Mouse (Mus musculus) CD4-positive helper T cell, adult 2 months (primary cell): ENCODE measurements around the gene Gm29776.
A peak's percentile ranks its signal among the peaks of the same experiment; 100 is the strongest.

Experiments
- DNase-seq: peaks from one replicate; pipeline ENCODE4 v3.0.0-alpha.2; 2012; ENCODE audit warnings: low read depth, missing footprints, low spot score

Gene Gm29776

GRCm38 (mm10) chr14:54698733-54699132 is at the start of gene Gm29776:
Gene Gm29776 (minus strand): TSS chr14:54698833.
- no peak for DNase-seq

- no peak for DNase-seq
Measured at GRCm38 (mm10) chr14:54746038-54746437, 47.4 kb upstream of the Gm29776 start.

DNA sequence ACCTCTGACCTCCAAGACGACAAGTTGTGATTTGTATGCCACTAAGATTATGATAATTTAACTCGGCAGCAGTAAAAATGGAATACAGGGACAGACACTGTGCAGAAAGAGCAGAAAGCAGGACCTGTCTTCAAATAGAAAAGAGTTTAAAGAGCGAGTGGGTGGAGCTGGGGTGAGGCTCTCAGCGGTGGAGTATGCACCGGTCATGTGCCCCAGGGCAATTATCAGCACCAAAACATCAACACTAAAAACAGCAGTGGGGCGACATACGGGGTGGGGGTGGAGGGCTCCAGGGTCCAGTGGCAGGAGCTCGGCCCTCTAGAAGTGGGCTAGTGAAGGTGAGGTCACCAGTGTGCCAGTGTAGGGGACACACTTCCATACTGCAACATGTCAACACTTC is 45.8 kb upstream of the Gm29776 start:
- DNase-seq = no peak

DNA sequence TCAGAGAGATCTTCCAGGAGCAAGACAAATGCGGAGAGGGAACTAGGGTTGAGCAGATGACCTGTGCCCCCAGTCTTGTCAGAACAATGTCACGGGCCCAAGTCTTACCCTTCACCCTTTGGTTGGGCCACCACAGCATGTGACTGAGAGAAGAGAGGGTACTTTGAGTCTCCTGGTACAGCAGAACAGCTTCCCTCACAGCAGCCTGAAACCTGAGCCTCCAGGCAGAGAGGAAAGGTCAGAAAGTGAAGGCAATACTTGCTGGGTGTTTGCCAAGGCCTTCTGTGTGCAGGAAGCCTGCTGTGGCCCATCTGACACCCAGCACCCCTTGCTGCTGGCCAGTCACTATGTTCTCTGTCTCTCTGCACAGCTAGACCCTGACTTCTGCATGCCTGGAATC is 43.7 kb upstream of the Gm29776 start:
- DNase-seq = no peak

- DNase-seq = no peak
Measured at GRCm38 (mm10) chr14:54741721-54742120, 43.1 kb upstream of the Gm29776 start.

DNA sequence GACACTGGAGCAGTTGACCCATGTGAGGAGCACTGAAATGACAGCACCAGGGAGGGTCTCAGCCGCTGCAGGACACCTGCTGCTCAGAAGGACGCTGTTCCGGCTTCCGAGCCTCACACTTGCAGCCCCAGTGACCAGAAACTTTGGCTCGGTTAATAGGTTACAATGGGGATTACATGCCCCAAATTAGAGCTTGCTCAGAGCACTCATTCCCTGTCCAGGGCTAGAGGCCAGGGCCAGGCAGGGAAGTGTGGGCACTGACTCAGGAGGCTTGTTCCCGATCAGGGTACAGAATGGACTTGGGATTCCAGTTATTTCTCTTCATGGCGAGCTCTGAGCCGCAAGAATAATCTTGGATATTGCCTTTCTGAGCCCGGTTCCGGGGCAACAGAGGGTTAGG is 39.0 kb upstream of the Gm29776 start:
- DNase-seq = no peak

DNA sequence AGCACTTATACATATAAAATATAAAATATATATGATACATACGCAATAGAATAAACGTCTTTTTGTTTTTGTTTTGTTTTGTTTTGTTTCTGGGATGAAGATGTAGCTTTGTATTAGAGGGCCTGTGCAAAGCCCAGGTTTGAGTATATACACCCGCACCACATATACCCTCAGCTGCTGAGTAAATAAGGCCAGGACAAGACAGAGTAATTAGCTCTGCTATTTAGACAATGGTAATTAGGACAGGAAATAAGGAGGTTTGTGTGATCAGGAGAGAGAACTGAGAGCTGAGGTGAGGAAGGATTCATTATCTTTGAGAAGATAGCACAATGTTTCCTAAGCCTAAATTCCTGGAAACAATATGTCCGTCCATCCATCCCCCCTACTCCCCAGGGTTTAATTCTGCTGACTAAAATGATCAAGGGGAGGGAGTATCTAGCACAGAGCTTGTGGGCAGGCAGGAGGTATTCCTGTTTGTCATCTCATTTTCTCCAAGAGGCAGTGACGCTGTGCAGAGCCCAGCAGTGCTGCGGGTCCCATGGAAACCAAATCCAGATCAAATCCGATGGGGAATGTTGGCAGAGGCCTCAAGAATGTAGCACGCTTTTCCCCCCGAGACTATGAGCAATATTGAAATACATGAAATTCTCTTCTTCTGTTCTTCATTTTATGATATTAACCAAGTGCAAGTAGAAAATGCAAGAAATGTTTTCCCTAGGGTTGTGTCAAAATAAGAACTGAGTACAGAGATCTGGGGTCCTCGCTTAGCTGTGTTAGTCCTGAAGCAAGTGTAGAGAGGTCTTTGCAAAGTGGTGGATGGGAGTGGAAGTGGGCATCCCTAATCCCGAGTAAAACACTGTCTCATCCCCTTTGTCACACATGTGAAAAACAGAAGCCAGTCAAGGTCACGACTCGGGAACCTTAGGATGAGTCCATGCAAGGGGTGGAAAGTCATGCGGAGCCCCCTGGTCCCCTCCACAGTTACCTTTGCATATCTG is 38.2 kb upstream of the Gm29776 start:
- DNase-seq = no peak

DNA sequence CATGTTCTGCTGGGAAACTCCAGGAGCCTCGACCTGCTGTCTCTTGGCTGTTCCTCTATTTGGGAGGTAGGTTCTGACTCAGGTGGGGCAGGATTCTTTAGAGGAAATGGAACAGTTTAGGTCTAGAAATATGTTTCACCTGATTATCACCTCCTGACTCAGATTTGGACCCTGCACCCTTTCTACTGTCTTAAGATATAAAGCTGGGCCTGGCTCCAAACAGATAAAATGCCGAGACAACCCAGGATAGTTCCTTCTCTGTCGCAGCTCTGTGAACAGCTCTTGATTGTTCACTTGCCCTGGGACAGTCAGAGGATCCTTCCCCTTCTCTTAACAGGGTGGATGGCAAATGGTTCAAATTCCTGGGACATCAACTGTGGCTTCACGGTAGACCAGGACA is 36.6 kb upstream of the Gm29776 start:
- no peak for DNase-seq

GRCm38 (mm10) chr14:54734004-54734403 is 35.4 kb upstream of the Gm29776 start:
- no peak for DNase-seq

DNA sequence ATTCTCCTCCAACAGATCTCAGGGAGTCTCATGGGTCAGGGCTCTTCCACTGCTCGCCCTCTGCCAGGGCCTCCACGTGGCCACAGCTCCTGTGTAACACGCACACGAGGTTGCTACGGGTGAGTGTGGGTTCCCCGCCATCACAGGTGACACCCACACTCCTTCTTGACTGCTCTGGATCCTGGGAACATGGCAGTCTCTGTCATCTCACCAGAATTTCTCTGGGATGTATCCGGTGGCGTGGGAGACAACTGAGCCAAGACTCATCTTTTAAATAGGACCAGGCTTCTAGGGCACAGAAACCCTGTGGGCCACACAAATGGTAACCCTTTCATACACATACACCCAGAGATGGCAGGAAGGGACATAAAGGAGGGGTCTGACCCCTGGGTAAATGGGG is 33.6 kb upstream of the Gm29776 start:
- DNase-seq = no peak

- DNase-seq = no peak
Measured at GRCm38 (mm10) chr14:54730305-54730704, 31.7 kb upstream of the Gm29776 start.

DNA sequence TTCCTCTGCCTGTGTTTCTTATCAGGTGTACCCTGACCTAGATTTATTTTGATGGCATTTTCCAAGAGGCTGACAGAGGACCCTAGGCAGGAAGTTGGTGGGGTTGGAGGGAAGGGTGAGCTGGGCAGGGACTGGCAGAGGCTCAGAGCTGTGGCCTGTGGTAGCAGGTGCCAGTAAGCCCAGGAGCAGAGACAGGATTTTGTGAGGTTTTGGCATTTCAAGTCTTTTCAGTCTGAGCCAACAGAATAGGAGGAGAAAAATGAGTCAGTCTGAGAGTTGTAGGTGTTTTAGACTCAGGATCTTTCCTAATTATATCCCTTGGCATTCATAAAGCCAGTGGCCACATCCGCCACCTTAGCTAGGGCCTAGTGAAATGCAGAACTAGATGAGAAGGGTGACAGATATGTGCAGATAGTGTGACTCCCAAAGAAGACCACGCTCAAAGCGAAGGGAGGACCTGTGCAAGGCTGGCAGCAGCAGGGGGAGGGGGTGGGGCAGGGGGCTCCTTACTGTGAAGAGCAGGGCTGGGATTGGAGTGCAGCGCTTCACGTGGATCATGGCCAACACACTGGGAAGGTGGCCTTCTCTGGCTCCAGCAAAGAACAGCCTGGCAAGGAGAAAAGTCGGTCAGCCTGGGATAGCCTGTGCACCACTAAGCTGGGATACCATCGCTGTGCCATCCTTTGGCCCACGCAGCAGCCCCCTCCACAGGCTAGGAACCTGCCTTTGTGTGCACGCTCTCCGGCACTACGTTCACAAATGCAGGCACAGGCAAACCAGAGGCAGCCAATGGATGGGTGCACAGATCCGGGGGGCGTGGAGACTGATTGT is 30.4 kb upstream of the Gm29776 start:
- DNase-seq = no peak

GRCm38 (mm10) chr14:54727565-54727964 is 28.9 kb upstream of the Gm29776 start:
- no peak for DNase-seq

GRCm38 (mm10) chr14:54724049-54724448 is 25.4 kb upstream of the Gm29776 start:
- DNase-seq = no peak

- DNase-seq = no peak
Measured at GRCm38 (mm10) chr14:54721711-54722110, 23.1 kb upstream of the Gm29776 start.

DNA sequence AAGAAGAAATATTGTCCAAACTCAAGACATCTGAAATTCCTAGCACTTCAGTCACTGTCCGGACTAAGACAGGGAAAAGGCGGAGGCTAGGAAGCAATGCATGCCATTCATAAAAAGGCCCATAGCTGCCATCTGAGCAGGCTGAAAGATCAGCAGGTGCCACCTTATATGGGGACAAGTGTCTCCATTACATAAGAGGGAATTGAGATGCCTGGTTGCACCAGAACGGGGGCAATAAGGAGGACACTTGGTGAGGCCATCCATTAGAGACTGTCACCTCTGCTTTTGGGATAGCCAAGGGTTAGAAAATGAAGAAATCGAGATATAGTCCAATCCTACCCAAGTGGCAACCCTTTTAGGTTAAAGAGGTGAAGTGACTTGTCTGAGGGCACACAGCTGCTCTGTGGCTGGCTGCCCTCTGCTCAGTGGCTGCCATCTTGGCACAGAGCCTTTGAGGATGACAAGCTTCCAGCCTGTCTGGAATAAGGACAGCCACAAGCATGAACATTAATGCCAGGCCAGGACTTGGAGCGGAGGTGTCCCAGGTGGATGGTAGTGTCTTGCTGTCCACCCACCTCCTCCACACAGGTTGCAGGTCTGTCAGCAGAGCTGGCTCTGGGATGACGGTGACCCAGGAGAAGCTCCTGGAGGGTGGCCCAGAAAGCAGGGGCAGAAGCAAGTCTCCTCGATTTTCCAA is 22.2 kb upstream of the Gm29776 start:
- DNase-seq = no peak

GRCm38 (mm10) chr14:54720041-54720440 is 21.4 kb upstream of the Gm29776 start:
- no peak for DNase-seq

GRCm38 (mm10) chr14:54715402-54715801 is 16.8 kb upstream of the Gm29776 start:
- DNase-seq = no peak

GRCm38 (mm10) chr14:54714617-54715081 is 16.0 kb upstream of the Gm29776 start:
- peak; percentile 46 for DNase-seq

DNA sequence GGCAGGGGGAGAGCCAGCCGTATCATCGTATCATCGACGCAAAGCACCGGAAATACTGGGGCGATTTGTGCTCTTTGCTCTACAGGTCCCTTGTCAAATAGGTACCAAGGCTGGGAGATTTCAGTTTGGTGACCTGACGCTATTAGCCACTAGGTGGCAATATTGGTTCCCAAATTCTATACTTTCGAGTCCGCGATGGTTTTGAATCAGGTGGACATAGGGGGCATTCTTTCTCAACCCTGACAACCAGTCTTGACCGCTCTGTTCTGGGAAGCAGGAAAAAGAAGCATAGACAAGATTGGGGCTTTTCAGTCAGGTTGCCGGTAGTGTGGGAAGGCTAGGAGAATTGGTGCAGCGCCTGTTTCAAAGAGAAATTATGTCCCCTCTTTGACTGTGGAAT is 15.5 kb upstream of the Gm29776 start:
- peak; percentile 73 for DNase-seq

- no peak for DNase-seq
Measured at GRCm38 (mm10) chr14:54712861-54713260, 14.2 kb upstream of the Gm29776 start.

DNA sequence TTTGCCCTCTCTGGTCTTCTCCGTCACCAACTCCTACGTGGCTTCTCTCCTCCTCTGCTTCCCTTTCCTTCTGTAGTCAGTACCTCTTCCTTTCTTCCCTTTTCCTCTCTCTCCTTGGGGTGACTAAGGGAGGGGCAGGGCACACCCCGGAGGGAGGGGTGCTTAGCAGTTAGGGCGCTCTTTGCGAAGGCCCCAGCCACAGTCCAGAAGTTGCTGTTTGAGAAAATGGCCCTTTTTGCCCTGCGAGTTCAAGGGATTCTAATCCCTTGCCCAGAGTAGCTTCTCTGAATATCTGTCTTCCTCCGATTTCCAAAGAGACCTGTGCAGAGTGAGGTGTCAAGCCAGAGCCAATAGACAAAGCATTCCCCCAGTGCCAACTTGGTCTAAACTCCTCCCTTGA is 13.4 kb upstream of the Gm29776 start, which contains the start of gene Cebpe:
Cebpe (minus strand) TSS at position 101 of the 400 bp plus-strand sequence.
- DNase-seq = no peak
